Mouse (Mus musculus) forebrain, embryonic 13.5 days (tissue): ENCODE results near the gene Adgrl2. TPM values are rescaled to one million over a fixed set of nuclear protein-coding genes. Genes with fewer than 3 reads are reported as not detected.

ENCODE experiments used
- ATAC-seq: fragments of 200-750 bp; cut with Nextera tagmentation; 2 replicates; pipeline ENCODE4 v1.8.0; 2017
- H3K27ac ChIP-seq: fragments of 300-500 bp; sonication (generic); 2 replicates; pipeline ENCODE4 v1.5.1; 2015; ENCODE audit warnings: inconsistent platforms, mild to moderate bottlenecking, moderate library complexity
- H3K27me3 ChIP-seq: fragments of 300-500 bp; sonication (generic); 2 replicates; pipeline ENCODE4 v1.6.1; 2015; ENCODE audit warnings: mild to moderate bottlenecking, inconsistent platforms
- H3K36me3 ChIP-seq: fragments of 300-500 bp; sonication (generic); 2 replicates; pipeline ENCODE4 v1.6.1; 2015; ENCODE audit warnings: mild to moderate bottlenecking, inconsistent platforms; ENCODE audit not compliant: poor library complexity, severe bottlenecking
- H3K4me1 ChIP-seq: fragments of 300-500 bp; sonication (generic); 2 replicates; pipeline ENCODE4 v1.6.1; 2015; ENCODE audit warnings: inconsistent platforms
- H3K4me2 ChIP-seq: fragments of 300-500 bp; sonication (generic); 2 replicates; pipeline ENCODE4 v1.6.1; 2015; ENCODE audit warnings: inconsistent platforms, mild to moderate bottlenecking, moderate library complexity
- H3K4me3 ChIP-seq: fragments of 300-500 bp; sonication (generic); 2 replicates; pipeline ENCODE4 v1.5.1; 2015; ENCODE audit warnings: mild to moderate bottlenecking, inconsistent platforms
- H3K9ac ChIP-seq: fragments of 300-500 bp; sonication (generic); 2 replicates; pipeline ENCODE4 v1.6.1; 2015; ENCODE audit warnings: mild to moderate bottlenecking, inconsistent platforms
- H3K9me3 ChIP-seq: fragments of 300-500 bp; sonication (generic); replicated peaks from 2 replicates; pipeline ENCODE4 v1.6.1; 2016; ENCODE audit warnings: inconsistent platforms
- WGBS: fragments of 180-500 bp; shearing (Covaris S2); methylation state at CpG from one replicate; pipeline ENCODE4 v1.1.7; 2015; 5-methylcytosine and 5-hydroxymethylcytosine counted together
- polyA plus RNA-seq: library from polyadenylated mRNA; unstranded; fragments of >200 nt; fragmentation: Nextera tagmentation; extraction: Ambion mirVana; gene quantifications from 2 replicates; pipeline ENCODE4 v1.2.1, GENCODE M21; 2015

The Adgrl2 gene
- polyA plus RNA-seq, 1 experiment from 2014 or later = 70.1 TPM

DNA sequence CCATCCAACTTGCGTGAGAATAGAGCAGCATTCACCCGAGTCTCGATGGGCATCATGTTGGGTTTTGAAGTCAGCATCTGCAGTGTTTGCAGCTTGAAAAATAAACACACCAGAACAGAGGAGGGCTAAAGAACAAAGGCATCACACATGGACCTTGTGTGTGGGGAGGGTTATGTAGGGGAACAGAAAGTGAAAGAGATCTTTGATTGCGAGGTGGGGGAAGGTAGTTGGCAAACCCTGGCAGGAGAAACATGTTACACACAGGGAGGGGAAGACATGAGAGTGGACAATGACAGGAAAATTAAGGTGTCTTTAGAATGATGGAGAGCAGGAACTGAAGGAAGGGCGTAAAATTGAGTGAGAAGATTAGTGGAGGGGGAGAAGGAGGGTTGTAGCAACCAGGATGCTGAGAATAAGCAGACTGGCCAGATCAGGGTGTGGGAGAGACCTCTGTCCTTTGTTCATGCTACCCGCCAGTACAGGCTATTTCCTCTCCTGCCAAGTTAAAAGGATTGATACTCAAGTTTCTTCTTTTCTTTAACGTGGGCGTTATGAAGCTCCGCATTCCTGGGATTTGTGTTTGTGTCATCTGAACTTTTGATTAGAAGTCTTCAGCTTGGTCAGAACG, 197.0 kb downstream of the Adgrl2 start:
- Histone ChIP-seq H3K4me3 (no peak overlapping the region), H3K9me3 (no peaks in the 10 kb centered on the region), H3K27ac (no peak overlapping the region), H3K4me1 (no peaks in the 10 kb centered on the region), H3K9ac (no peak overlapping the region), H3K4me2 (no peak overlapping the region), H3K36me3 (no peaks in the 10 kb centered on the region), H3K27me3 (no peaks in the 10 kb centered on the region)
- no peak for ATAC-seq
- WGBS = 81% methylated on average over 10 of the region's 10 CpGs

DNA sequence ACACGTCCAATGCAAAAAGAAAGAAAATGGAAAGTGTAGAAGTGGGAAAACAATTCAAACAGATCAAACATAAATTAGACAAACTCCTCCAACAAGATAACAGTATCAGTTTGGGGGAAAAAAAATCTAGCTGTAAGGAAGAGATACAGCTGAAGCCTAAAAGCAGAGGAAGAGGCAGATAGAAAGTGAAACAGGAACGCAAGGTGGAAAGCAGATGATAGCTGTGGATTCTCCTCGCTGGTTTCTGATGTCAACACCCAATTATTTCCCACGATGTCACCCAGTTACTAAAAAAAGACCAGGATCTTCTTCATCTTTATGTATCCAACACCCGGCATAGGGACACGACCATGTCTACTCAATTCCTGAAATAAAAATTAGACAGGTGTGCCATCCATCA, 220.0 kb downstream of the Adgrl2 start:
- 94% methylated on average over 6 of the region's 6 CpGs for WGBS
- H3K9me3 ChIP-seq = no peaks in the 10 kb centered on the region
- H3K27ac ChIP-seq = no peak overlapping the region
- no peaks in the 10 kb centered on the region for H3K36me3 ChIP-seq
- no peaks in the 10 kb centered on the region for H3K27me3 ChIP-seq
- no peak for ATAC-seq
- no peak overlapping the region for H3K9ac ChIP-seq
- H3K4me3 ChIP-seq = no peak overlapping the region
- no peak overlapping the region for H3K4me2 ChIP-seq
- H3K4me1 ChIP-seq = no peaks in the 10 kb centered on the region
